Mouse (Mus musculus) neural tube, embryonic 14.5 days (tissue): ENCODE data around the gene Galnt18. TPM values are rescaled to one million over a fixed set of nuclear protein-coding genes. Genes with fewer than 3 reads are reported as not detected.

Experiments used
- ATAC-seq: fragments of 200-750 bp; cut with Nextera tagmentation; 2 replicates; pipeline ENCODE4 v1.8.0; 2017; ENCODE audit warnings: low read depth, mild to moderate bottlenecking, moderate TSS enrichment, moderate library complexity
- H3K27ac ChIP-seq: fragments of 300-500 bp; sonication (generic); 2 replicates; pipeline ENCODE4 v1.5.1; 2014; ENCODE audit warnings: low read depth, mild to moderate bottlenecking, control low read depth, low read length, moderate library complexity, mixed read lengths
- H3K27me3 ChIP-seq: fragments of 300-500 bp; sonication (generic); 2 replicates; pipeline ENCODE4 v1.6.1; 2014; ENCODE audit warnings: low read length; ENCODE audit not compliant: control insufficient read depth, insufficient read depth
- H3K36me3 ChIP-seq: fragments of 300-500 bp; sonication (generic); 2 replicates; pipeline ENCODE4 v1.6.1; 2014; ENCODE audit warnings: low read length, mixed read lengths; ENCODE audit not compliant: control insufficient read depth, insufficient read depth
- H3K4me1 ChIP-seq: fragments of 300-500 bp; sonication (generic); 2 replicates; pipeline ENCODE4 v1.6.1; 2014; ENCODE audit warnings: low read length; ENCODE audit not compliant: control insufficient read depth, insufficient read depth
- H3K4me2 ChIP-seq: fragments of 300-500 bp; sonication (generic); 2 replicates; pipeline ENCODE4 v1.6.1; 2014; ENCODE audit warnings: mild to moderate bottlenecking, low read depth, low read length, control low read depth
- H3K4me3 ChIP-seq: fragments of 300-500 bp; sonication (generic); 2 replicates; pipeline ENCODE4 v1.5.1; 2014; ENCODE audit warnings: low read depth, low read length, control low read depth, mixed read lengths
- H3K9ac ChIP-seq: fragments of 300-500 bp; sonication (generic); replicated peaks from 2 replicates; pipeline ENCODE4 v1.6.1; 2014; ENCODE audit warnings: low read depth, mild to moderate bottlenecking, control low read depth, low read length, mixed read lengths
- H3K9me3 ChIP-seq: fragments of 300-500 bp; sonication (generic); 2 replicates; pipeline ENCODE4 v1.6.1; 2016; ENCODE audit warnings: low read length; ENCODE audit not compliant: control insufficient read depth
- WGBS: fragments of 180-500 bp; shearing (Covaris S2); extraction: QIAGEN DNeasy Blood & Tissue Kit; methylation state at CpG from one replicate; pipeline ENCODE4 v1.1.7; 2014; 5-methylcytosine and 5-hydroxymethylcytosine counted together
- polyA plus RNA-seq: library from polyadenylated mRNA; unstranded; fragments of >200 nt; fragmentation: Nextera tagmentation; extraction: Ambion mirVana; gene quantifications from 2 replicates; pipeline ENCODE4 v1.2.1, GENCODE M21; 2014

The Galnt18 gene
- polyA plus RNA-seq, 1 experiment from 2014 or later = 12.7 TPM

- H3K4me1 ChIP-seq = no peaks in the 10 kb centered on the region
- ATAC-seq = no peak
- H3K9me3 ChIP-seq = no peaks in the 10 kb centered on the region
- H3K9ac ChIP-seq = no peak overlapping the region
- no peaks in the 10 kb centered on the region for H3K36me3 ChIP-seq
- no peak overlapping the region for H3K4me3 ChIP-seq
- 80% methylated on average over 3 of the region's 3 CpGs for WGBS
- H3K27me3 ChIP-seq = no peaks in the 10 kb centered on the region
- no peak overlapping the region for H3K27ac ChIP-seq
- no peak overlapping the region for H3K4me2 ChIP-seq
Observed at GRCm38 (mm10) chr7:111713828-111714600, 65.8 kb downstream of the Galnt18 start.

DNA sequence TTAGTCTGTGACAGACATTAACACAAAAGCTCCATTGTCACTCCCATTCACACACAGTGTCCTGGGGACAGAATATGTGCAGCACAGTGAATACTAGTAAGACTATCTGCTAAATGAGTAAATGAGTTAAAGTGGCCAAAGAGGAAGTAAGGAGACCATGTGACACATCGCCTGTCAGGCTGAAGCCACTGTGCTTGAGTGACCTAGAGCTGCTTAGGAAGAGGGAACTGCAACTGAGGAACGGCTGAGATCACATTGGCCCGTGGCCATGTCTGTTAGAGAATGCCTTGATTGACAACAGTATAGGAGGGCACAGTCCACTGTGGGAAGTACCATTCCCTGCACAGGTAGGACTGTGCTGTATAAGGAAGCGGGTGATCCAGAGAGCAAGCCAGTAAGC lies 67.0 kb downstream of the Galnt18 start:
- no peak overlapping the region for H3K27ac ChIP-seq
- no peaks in the 10 kb centered on the region for H3K9me3 ChIP-seq
- H3K4me2 ChIP-seq = no peak overlapping the region
- no peak overlapping the region for H3K4me3 ChIP-seq
- no peak for ATAC-seq
- no peaks in the 10 kb centered on the region for H3K4me1 ChIP-seq
- H3K36me3 ChIP-seq = no peaks in the 10 kb centered on the region
- H3K9ac ChIP-seq = no peak overlapping the region
- H3K27me3 ChIP-seq = no peaks in the 10 kb centered on the region
- WGBS = 77% methylated on average over 4 of the region's 4 CpGs

DNA sequence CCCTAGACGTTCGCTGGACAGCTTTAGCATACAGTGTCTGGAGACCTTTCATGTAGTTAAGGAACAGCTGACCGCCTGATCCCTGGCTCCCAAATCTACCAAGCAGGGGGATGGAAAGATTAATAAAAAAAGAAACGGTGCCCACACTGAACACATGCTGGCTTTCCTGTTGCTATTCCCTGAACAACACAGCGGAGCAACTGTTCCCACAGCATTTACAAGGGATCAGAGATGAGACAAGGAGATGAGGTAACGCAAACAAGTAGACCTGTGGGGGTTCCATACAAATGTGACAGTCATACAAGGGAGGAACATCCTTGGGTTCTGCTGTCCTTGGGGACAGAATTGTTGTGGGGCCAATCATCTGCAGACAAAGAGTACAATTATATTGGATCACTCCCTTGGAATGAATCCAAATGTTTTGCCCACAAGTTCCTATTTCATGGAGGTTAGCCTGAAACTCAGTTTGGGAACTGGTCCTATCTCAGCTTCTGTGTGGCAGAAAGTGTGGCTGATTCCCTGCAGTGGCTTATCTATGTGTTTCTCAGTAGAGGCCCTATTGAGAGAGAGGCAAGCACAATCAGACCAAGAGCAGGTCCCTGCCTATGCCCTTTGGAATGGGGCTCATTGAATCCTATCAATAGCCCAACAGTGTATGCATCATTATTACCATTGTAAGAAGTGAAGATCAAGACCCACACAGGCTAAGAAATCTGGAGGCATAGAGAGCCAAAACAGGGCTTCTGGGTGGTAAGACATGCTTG lies 68.5 kb downstream of the Galnt18 start:
- Histone ChIP-seq H3K4me1 (no peaks in the 10 kb centered on the region), H3K4me2 (no peak overlapping the region), H3K4me3 (no peak overlapping the region), H3K27ac (no peak overlapping the region), H3K9ac (no peak overlapping the region), H3K27me3 (no peaks in the 10 kb centered on the region), H3K9me3 (no peaks in the 10 kb centered on the region), H3K36me3 (no peaks in the 10 kb centered on the region)
- 84% methylated on average over 6 of the region's 6 CpGs for WGBS
- no peak for ATAC-seq

- Histone ChIP-seq H3K4me2 (no peak overlapping the region), H3K36me3 (no peaks in the 10 kb centered on the region), H3K27me3 (no peaks in the 10 kb centered on the region), H3K4me3 (no peak overlapping the region), H3K4me1 (no peaks in the 10 kb centered on the region), H3K9me3 (no peaks in the 10 kb centered on the region), H3K9ac (no peak overlapping the region), H3K27ac (no peak overlapping the region)
- WGBS = 59% methylated on average over 4 of the region's 4 CpGs
- ATAC-seq = no peak
Observed at GRCm38 (mm10) chr7:111710311-111710710, 69.5 kb downstream of the Galnt18 start.

DNA sequence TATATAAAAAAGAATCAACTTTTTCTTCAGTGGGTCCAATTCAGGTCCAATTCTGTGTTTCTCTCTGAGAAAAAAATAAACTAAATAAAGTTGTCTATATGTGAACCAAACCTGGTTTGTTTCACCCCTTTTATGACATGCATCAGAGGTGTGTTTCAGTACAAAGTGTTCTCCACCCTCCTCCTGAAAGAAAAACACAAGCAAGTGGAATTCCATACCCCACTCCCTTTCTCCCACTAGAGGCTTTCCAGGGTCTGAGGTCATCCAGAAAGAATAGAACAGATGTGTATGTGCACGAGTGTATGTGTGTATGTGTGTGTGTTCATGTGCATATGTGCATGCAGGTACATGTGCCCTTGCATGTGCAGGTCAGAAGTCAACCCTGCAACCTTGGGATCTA lies 71.2 kb downstream of the Galnt18 start:
- Histone ChIP-seq H3K4me3 (no peak overlapping the region), H3K4me1 (no peaks in the 10 kb centered on the region), H3K27me3 (no peaks in the 10 kb centered on the region), H3K4me2 (no peak overlapping the region), H3K36me3 (no peaks in the 10 kb centered on the region), H3K9ac (no peak overlapping the region), H3K9me3 (no peaks in the 10 kb centered on the region), H3K27ac (no peak overlapping the region)
- no peak for ATAC-seq
- 64% methylated on average over 1 of the region's 1 CpGs for WGBS

GRCm38 (mm10) chr7:111702961-111703360 lies 76.8 kb downstream of the Galnt18 start:
- H3K4me1 ChIP-seq = no peaks in the 10 kb centered on the region
- no peak overlapping the region for H3K9ac ChIP-seq
- H3K27me3 ChIP-seq = no peaks in the 10 kb centered on the region

DNA sequence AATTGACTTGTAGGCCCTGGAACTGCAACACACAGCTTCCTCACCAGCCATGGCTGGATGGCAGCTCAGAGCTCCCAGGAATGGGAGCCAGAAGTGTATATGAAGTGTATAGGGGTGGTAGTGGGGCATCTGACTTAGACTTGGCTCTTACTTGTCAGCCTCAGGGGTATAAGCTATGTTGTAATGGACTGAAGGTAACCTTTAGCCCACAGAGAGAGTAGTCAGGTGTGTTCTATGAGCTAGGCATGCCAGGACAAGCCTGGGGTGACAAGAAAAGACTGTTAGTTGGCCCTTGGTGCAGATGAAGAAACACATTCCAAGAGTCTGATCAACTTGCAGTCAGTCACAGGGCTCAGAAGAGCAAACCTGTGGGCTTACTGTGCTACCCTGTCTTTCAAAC lies 78.0 kb downstream of the Galnt18 start:
- no peaks in the 10 kb centered on the region for H3K27me3 ChIP-seq
- H3K9me3 ChIP-seq = no peaks in the 10 kb centered on the region
- no peak for ATAC-seq
- H3K9ac ChIP-seq = no peak overlapping the region
- no peaks in the 10 kb centered on the region for H3K4me1 ChIP-seq
- no peak overlapping the region for H3K4me3 ChIP-seq
- no peak overlapping the region for H3K27ac ChIP-seq
- H3K4me2 ChIP-seq = no peak overlapping the region
- no peaks in the 10 kb centered on the region for H3K36me3 ChIP-seq

More at GRCm38 (mm10) chr7:111702961-111703360, 76.8 kb downstream of the Galnt18 start:
- Histone ChIP-seq H3K36me3 (no peaks in the 10 kb centered on the region), H3K4me2 (no peak overlapping the region), H3K4me3 (no peak overlapping the region), H3K27ac (no peak overlapping the region), H3K9me3 (no peaks in the 10 kb centered on the region)
- WGBS = 96% methylated on average over 2 of the region's 2 CpGs
- ATAC-seq = no peak

GRCm38 (mm10) chr7:111699446-111699845 lies 80.3 kb downstream of the Galnt18 start:
- Histone ChIP-seq H3K4me2 (no peak overlapping the region), H3K36me3 (no peaks in the 10 kb centered on the region), H3K4me1 (no peaks in the 10 kb centered on the region), H3K9ac (no peak overlapping the region), H3K27ac (no peak overlapping the region), H3K9me3 (no peaks in the 10 kb centered on the region), H3K4me3 (no peak overlapping the region), H3K27me3 (no peaks in the 10 kb centered on the region)
- WGBS = 66% methylated on average over 3 of the region's 3 CpGs
- no peak for ATAC-seq

DNA sequence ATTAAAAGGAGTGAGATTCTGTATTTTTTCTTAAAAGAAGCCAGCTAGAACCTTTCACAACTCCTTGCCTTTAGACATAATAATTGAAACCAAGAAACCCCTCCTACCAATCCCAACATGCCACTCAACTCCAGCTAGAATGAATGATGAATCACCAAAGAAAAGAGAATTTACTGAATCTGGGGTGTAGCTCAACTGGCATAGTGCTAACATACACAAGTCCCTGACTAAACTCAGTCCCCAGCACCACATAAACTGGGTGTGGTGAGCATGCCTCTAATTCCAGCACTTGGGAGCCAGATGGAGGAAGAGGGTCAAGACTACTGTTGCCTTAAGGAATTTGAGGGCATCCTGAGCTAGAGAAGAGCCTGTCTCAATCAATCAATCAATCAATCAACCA lies 83.6 kb downstream of the Galnt18 start:
- no peak overlapping the region for H3K4me3 ChIP-seq
- no peaks in the 10 kb centered on the region for H3K27me3 ChIP-seq
- no peak overlapping the region for H3K27ac ChIP-seq
- no peaks in the 10 kb centered on the region for H3K36me3 ChIP-seq
- ATAC-seq = no peak
- no peak overlapping the region for H3K4me2 ChIP-seq
- no peaks in the 10 kb centered on the region for H3K9me3 ChIP-seq
- no peak overlapping the region for H3K9ac ChIP-seq
- no peaks in the 10 kb centered on the region for H3K4me1 ChIP-seq
